Mouse (Mus musculus) kidney, adult 2 months (tissue): Measurements from ENCODE around the gene Mgat1.

Experiments
- CTCF ChIP-seq: fragments of 200-500 bp; conservative IDR thresholded peaks from 2 replicates; pipeline ENCODE4 v1.5.1; 2011; ENCODE audit warnings: low read depth, mild to moderate bottlenecking, control low read depth, low read length, moderate library complexity, mixed read lengths; ENCODE audit not compliant: insufficient read depth, insufficient read length
- POLR2A ChIP-seq: fragments of 200-500 bp; IDR thresholded peaks from one replicate; pipeline ENCODE4 v1.6.1; 2011; ENCODE audit warnings: low read depth, low read length, control low read depth

GRCm38 (mm10) chr11:49235459-49236207 is 8.4 kb upstream of the Mgat1 start:
- no peak for TF ChIP-seq CTCF
- no peak for TF ChIP-seq POLR2A
